Mouse (Mus musculus) layer of hippocampus, adult 9-11 months (tissue): ENCODE measurements at regions not wholly inside any gene's neighbourhood (a gene's known extent, or its start where the extent isn't known, plus 50 kb on each side); places are given as distances from the start of the nearest gene placed in this dataset.
"Not testable (repeated sequence)": the region's sequence is repeated elsewhere in the genome, so short reads cannot be mapped to it uniquely, and the experiment has no call there.

Source experiments
- DNase-seq: peaks from one replicate; pipeline ENCODE4 v3.0.0; 2022

DNA sequence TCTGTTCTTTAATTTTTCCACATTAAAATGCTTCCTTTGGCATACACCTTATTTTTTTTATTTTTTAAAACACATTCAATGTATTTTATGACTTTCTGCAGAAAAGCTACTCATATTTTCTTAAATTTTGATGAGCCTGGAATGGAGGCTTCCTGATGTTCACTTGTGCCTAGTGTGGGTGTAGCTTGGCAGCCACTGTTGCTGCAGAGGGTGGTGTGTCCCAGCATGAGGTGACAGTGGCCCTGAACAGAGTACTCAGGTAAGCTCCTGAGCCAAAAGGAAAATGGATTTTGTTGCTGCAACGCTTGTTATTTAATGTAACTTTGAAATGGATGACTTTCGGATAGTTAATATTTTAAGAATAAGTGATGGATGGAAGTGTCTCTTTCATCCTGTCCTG lies 170.6 kb downstream of the Eipr1 start:
- DNase-seq, result no peak

DNA sequence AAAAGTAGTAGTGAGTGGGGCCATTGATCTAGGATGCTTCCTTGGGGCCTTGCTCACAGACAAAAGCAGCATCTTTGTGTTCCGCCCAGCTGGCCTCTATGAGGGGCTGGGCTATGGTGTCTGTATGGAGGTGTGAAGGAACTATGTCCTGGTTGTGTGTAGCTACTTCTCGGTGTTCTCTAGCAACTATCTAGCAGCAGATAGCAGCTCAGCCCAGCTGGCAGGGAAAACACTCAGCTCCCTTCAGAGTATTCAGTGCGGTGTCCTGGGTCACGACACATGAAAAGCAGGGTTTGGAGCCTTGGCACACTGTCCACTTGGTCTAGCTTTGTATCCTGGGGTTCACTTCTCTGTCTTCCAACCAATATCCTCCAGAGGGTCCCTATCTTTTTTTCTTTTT lies 173.6 kb downstream of the Eipr1 start:
- DNase-seq, result no peak

DNA sequence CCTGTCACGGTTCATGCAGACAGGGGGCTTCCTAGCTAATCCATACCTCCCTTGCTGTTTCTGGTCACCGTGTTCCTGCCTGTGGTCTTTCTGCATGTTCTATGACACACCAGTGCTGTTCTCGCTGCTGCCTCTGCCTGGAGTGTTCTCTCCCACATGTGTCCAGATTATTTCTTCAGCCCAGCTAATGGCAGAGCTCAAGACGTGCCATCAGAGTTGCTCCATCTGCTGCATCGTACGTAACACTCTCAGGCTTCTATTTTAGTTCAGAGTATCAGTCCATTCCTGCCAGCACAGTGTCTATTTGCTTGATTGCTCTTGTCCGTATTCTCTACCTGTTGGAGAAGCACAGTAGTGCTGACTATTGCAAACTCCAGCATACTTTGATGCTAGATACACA lies 188.3 kb downstream of the Eipr1 start:
- no peak for DNase-seq

DNA sequence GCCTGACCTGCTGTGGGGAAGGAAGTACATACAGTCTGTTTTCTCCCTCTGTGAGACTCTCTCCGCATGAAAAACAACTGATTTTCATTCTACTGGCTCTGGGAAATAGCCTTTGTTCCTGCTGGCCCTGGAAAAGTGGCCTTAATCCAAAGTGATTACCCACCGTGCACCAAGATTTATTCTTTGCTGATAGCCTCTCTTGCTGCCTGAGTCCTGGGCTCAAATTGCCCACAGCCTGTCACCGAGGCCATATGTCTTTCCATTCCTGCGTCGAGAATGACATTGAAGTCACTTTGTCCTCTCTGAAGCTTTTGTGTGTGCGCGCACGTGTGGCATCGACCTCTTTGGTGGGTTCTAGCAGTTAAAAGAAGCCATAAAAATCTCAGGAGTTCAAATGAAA lies 197.3 kb downstream of the Eipr1 start:
- DNase-seq, result no peak

DNA sequence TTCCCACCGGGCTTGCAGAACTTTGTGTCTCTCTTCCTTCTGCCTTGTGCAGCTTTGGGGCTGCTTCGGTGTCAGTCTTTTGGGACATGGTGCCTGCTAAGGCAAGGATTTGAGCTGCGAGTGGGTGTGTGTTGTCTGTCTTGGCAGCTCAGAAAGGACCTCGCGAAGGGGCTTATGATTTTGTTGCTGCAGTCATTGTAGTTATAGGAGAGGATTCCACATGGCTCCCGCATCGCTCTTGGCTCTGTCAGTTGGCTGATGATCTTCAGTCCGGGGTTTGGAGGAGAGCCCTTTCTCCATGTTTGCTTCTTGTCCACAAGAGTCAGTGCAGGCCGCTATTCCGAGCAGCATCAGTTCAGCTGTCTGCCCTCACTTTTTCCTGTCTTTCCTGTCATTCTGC lies 197.7 kb downstream of the Eipr1 start:
- DNase-seq, result no peak

DNA sequence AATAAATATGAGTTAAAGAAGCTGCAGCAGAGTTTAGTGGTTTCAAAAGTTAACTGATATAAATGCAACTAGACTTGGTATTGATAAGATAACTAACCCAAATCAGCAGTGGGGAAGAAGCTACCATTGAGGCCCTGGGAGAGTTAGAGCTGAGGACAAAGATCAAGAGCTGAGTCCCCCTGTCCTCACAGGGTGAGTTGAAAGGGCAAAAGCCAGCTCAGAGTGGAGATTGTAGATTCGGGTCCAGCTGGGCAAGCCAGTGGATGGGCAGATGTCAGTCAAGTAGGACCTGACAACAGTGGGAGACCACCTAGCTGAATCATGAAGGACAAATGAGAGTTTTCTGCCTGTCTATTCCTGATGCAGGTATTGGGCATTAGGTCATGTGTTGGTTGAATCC lies 205.6 kb downstream of the Eipr1 start:
- no peak for DNase-seq

DNA sequence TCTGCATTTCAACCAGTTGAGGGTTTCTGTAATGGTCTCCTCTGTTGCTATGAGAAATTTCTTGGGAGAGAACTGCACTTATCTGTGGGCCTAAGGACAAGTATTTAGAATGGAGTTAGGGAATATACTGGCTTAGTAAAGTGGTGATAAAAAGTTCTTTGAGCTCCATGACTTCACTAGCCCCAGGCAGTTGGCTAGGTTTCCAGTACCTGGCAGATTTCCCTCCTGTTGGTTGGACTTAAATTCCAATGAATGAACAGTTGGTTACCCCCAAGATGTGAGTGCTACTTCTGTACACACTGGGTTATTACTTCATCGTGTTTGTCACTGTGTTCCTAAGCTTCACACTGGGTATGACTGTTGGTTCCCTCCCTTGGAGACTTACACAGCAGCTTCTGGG lies 207.1 kb downstream of the Eipr1 start:
- DNase-seq, result no peak

DNA sequence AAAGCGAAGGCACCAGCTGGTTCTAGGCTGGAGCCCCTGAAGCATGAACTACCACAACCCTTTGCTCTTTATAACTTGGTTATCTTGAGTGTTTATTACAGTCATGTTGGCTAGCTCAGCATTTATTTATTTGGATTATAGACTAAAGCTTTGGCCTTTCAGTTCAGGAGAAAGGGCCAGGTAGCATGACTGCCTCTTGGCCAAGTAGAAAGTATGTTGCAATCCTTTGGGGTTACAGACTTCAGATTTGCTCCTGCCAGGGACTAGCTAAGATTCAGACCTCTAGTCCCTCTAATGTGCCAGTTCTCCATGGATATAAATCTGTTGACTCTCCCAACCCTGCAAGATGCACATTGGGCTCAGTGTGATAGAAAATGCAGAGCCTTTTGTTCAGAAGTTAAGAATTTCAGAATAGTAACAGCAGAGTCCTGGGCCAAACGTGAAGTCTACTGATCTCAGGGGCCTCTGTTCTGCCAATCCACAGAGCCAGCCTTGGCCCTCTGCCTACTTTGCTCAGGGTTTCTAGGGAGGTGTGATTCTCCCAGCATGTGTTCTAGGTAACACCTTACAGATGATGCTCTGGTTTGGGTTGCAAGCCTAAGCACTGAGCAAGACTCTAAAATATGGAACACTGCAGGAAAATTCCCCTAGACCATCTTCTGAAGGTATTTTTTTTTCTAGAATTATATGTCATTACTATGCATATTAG lies 218.2 kb downstream of the Eipr1 start:
- DNase-seq, result peak; percentile 33

DNA sequence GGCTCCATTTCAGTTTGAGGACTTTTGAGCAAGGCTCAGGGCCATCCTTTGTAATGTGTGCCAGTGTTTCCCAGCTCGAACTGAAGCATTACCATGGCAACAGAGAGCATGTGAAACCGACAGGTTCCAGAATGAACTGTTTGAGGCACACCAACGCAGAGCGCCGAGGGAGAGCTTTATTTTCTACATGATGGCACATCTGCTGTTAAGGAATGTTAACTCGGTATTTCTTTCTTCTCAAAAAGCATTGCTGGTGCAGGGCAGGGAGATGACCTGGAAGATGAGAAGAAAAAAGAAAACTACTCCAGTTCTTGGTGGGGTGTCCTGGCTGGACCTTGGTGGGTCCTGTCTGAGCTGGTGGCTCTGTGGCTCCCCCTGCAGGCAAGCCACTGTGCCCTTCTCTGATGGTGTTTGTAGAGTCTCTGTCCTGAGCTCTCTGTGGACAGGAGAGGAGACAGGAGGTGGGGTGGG lies 223.0 kb downstream of the Eipr1 start:
- DNase-seq, result peak; percentile 89

DNA sequence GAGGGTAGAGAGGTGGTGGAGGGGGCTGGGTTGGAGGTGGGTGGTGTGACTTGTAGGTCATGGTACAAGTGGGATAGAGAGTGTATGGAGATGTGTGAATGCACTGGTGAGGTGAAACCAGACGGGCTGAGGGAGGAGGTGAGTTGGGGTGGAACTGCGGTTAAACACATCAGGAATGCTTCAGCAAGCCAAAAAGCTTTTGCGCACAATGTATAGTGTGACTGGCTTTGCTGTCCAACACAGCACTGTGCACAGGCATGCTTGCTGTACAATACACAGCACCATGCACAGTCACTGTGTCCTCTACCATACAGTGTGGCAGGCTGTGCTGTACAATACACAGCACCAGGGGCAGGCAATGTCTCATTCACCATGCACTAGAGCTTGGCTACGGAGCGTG lies 223.6 kb downstream of the Eipr1 start:
- no peak for DNase-seq

DNA sequence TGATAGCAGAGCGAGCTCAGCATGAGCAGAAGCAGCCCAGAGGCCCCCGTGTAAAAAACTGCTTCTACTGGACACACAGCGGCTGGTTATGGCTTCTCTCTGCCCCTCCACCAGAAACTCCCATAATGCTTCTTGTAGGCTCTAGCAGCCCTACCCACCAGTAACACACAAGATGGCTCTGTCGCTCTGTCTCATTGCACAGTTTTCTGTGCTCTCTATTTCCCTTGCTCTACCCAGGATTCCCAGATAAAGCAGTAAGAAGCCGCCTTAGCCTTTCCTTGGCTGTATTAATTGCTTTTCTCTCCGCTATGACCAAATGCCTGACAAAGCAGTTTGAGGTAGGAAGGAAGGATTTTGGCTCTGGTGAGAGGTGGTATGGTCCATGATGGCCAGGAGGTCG lies 228.1 kb downstream of the Eipr1 start:
- no peak for DNase-seq

DNA sequence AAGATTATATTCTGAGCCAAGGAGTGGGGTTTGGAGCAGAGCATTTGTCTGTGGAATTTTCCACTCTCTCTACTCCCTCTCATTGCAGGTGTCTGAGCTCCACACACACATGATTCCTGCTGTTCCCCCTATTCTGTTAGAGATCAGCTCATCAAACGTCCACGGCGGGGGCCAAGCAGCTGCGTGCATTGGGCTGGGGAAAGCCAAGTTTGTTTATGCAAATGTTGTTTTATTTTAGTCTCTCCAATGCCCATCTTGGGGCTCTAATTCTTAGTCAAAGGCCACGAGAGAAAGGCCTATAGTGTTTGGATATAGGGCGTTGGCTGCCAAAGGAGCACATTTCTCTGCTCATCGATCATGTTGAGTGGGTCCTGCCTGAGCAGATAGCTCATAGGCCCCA lies 234.6 kb downstream of the Eipr1 start:
- no peak for DNase-seq

DNA sequence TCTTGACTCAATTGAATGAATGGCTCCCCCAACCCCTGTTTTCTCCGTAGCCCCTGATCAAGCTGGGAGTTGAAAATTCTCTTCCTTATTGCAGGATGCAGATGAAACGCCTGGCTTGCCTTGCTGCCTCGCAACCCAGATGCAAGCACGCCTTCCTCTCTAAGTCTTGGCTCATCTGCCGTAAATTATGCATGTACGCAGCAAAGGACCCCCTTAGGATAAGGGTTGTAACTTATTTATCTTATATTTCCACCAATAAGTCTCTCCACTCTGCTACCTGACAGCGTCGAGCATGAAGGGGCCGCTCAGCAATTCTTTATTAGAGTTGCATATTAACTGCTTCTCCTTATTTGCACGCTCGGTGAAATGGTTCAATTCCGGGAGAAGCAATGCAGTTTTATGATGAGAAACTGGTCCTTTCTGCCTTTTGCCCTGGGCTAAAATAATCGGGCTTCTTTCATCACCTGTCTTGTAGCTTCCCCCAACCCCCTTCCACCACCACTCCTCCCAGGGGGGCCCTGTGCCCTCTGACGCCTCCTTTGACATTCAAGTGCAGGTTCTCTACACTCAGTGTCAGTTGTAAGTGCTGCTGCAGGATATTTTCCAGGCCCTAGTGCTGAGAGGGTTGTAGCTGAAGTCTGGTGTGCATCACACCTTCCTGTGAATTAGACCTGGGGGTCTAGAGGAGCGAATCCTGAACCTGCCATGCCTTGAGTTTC lies 246.0 kb downstream of the Eipr1 start:
- DNase-seq, result no peak

DNA sequence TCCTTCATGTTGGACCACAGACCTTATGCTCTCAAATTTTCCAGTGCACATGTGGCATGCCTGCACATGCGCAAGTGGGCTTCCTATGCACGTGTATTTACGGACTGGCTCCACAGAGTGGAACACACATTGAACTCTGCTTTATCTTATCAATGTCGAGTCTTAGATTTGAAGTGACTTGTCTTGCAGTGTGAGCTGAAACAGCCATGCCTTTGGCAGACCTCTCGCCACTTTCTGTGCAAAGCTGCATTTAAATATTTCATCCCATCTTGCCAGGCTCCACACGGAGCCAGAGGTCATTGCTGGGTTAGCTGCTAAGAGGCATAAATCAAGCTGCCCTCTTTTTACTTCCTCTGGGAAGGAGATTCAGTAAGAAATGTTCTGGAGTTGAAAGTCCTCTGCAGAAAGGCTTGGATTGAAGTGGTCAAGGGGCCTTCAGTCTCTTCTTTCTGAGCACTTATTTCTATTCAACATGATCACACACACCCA lies 248.4 kb downstream of the Eipr1 start:
- DNase-seq, result no peak

DNA sequence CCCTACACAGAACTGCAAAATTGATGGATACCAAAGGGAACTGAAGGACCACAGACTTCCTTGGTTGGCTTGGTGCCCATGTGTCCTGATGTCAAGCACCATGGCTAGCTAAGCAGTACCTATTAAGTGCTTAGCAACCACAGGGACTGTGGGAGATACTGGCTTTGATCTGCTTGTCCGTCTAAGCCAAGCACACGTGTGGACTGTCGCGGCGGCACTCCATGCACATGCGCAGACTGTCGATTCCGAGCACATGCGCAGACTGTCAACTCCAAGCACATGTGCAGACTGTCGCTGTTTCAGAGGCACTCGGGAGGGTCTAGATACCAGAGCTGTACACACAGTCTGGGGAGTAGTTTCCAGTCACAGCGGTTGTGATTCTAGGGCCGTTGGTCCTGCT lies 252.9 kb downstream of the Eipr1 start:
- DNase-seq, result no peak

DNA sequence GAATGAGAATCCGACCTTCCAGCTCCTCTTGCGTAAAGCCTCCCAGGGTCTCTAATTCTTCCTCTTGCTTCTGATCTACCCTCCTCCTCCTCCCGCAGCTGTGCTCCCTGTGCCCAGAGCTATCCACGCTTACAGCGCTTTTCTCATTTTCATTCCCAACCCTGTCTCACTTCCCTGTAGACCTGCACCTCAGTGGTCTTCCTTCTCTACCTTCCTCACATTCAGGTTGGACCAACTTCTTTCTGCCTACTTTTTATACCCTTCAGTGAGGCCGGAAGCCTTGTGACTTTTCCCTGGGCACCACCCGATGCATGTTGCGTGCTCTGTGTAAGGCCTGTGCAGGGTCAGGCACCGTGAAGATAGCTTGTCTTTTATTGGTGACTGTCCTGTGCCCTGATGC lies 263.0 kb downstream of the Eipr1 start:
- no peak for DNase-seq

DNA sequence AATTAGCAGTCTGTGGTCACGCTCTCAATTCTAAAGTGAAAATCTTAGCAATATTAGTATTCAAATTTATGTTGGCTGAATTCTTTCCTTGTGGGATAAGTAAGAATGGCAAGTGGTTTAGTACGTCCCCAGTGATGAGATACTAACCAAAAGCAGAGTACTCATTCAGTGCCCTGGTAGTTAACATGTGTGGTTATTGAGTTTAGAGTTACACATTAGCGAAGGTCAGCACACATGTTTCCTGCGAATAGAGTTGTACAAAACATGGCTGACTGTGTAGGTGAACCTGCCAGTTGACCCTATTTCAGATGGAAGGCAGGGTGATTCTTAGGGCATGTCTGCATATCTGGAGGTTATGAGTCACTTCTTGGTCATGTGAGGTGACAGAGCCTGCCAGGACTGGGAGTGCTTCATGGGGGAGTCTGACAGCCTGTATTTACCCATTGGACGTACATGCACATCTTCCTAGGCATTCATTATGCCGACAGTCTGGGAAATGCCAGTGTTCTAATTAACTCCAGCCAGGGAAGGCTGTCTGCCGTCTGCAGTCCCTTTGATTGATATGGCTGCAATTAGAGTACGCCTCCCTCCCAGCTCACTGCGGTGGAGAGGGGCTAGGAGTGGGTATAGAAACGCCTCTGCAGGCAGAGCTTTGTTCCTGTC lies 263.7 kb downstream of the Eipr1 start:
- peak; percentile 60 for DNase-seq

DNA sequence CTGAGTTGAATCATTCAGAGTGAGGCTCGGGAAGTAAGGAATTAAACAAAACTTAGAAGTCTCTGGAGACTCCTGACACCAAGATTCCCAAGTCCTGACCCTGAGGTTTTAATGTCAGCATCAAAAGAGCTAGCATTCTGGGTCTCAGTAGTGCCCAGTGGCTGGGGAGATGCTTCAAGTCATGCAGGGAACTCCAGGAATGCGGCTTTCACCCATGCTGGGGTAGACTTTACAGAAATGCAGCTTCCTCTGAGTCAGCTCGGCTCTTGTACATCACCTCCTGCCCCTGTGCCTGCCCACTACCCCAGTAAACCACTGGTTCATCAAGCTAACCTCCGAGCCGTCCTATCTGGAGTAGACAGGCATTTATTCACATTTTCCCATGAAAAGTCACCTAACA lies 269.5 kb downstream of the Eipr1 start:
- DNase-seq, result no peak

DNA sequence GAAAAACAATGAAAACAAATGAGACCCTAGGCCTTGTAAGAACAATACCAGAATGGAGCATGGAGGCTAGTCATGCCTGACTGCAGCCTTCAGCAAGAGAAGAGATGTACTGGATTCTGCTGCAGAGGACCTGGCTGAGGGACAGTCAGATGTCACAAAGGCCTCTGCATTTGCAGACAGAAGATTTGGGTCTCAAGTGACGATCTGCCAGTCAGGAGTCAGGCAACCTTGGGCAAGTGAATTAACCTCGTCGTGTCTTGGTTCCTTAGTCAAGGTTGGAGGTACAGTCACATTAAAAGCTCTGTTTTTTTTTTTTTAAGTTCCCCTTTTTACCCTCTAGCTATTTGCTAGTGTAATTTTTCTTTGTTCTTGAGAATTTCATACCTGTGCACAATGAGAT lies 276.6 kb downstream of the Eipr1 start:
- DNase-seq, result no peak

DNA sequence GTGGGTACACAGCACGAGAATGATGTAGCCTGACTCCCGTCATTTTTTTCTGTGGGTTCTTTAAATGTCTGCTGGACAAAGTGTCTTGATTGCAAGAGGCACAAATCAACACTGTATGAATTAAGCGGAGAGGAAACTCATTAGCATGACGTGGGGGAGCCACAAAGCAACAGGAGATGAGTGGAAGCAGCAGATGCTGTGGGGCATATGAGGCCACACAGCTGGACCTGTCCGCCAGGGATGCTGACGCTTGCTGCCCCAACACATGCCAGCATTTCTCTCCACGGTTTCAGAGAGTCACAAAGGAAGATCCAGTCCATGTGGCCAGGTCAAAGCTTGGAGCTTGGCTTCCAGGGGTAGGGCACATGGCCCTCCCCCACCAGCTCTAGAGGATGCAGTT lies 277.9 kb downstream of the Eipr1 start:
- DNase-seq, result peak; percentile 30

DNA sequence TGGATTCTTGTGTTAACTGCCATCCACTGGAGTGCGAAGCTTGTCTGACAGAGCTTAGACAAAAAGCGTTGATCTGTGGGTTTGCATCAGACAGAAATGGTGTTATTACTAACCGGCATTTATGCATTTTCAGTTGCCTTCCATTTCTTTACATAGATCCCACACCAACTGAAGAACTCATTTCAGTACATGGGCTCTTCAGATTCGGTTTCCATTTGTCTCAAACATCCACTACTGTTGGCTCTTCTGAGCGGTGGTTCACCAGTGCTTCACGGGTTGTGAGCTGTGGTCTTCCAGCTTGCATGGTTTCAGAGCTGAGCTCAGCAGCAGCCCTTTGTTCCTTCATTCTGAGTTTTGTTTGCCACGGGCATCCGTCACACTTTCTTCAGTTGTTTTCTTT lies 294.4 kb downstream of the Eipr1 start:
- DNase-seq, result no peak

DNA sequence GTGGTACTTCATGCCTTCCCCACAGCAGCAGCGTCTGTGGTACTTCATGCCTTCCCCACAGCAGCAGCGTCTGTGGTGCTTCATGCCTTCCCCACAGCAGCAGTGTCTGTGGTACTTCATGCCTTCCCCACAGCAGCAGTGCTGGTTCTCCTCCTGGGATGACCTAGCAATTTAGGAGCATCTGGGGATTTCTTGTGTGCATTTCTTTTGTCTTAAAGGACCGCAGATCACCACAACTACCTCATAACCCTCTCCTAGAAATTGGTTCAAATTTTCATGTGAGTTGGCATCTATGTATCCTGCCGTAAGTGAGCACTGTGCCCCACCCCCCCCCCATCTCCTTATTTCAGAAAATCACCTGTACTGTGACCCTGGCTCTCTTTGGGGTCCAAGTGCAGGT lies 297.0 kb downstream of the Eipr1 start:
- DNase-seq, result not testable (repeated sequence)

DNA sequence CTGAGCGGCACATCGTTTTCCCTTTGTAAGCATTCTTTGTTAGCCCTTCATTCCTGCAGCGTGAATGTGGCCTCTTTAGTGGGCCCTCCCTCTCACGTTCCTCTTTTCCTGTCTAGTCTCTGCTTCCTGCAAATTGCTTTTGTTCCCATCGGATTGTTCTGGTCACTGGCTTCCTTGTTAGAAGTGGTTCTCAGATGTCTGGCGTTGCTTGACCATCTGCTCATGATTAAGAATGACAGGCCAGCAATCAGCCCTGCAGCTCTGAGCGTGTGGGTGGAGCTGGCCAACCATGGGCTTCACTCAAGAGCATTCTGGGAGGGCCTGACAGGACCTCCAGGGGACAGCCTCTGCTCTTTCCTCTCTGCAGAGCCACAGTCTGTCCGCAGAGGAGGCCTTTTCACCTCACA lies 297.5 kb downstream of the Eipr1 start:
- no peak for DNase-seq

DNA sequence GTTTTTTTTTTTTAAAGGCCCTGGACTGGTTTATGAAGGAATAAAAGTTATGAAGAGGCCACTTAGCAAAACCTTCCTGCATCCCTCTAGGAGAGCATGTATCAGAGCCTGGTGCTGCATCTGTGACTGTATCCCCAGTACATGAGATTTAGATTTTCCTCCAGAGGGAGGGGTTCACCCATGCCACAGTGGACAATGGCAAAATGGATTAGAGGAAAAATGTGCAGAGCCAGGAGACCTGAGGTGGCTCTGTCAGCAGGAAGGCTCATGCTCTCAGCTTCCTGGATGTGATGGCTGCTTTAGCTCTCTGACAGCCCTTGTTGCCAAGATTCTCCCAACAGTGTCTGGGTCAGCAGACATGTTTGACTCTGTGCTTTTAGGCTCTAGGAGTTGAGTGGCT lies 298.2 kb downstream of the Eipr1 start:
- no peak for DNase-seq
